Mouse (Mus musculus): ENCODE measurements around the gene Lig3. TPM values are rescaled to one million over a fixed set of nuclear protein-coding genes. Genes with fewer than 3 reads are reported as not detected.

Gene Lig3
- 30.0 to 38.1 TPM (median 34.8 TPM) in 4 replicates for total RNA-seq (2023)

DNA sequence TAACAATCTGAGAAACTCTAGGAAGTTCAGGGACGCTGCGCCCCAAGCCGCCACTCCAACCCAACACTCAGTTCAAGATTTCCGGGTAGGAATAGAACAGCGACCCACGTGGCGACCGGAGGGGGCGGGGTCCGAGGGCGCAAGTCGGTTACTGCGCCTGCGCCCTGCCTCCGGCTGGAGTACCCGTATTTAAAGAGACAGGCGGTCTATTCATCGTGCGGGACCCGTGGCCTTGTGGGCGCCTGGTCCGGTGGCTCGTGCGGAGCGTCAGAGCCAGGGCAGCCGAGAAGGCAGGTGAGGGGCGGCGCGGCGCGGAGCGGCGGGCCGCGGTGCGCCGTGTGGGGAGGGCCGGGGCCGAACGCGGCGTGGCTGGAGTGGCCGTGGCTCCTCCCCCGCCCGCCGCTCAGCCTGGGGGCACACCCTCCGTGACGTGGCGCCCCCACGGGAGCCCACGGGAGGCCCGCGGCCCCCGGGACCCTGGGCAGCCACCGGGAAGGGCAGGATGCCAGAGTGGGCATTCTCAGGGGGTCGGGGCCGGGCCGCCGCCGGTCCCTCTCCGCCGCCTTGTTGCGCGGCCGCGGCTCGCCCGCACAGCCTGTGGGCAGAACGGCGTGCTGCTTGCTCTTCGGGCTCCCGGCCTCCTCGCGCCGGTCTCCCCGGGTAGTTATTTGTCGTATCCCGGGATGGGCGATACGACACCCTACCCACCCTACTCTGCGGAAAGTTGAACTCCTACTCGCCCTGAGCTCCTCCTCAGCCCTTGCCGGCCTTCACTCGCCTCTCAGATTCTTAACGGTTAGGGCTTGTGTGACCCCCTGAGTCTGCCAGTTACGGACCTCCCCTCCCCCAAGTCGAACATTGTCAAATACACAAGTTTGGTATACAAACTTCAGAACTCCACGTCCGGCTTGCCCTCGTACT, at the start of gene Lig3:
Gene Lig3, plus strand, starts transcription at position 126 of the 921 bp plus-strand sequence.

GRCm38 (mm10) chr11:82763742-82764437, 17.0 kb upstream of the Lig3 start, which contains the start of the genes Cct6b and Zfp830:
Gene Cct6b, minus strand, starts transcription at chr11:82764321.
Gene Zfp830, plus strand, starts transcription at chr11:82764345.

Other genes with a start within 250 kb of the Lig3 start
- gene Cct6b, start 16.8 kb upstream of the Lig3 start, total RNA-seq (2023), result 0.31 to 0.54 TPM (median 0.52 TPM) in 4 replicates
- gene Zfp830, start 16.8 kb upstream of the Lig3 start, total RNA-seq (2023), result 34.2 to 45.1 TPM (median 39.4 TPM) in 4 replicates
- 16.4 to 19.3 TPM (median 18.5 TPM) in 4 replicates for gene Rffl, start 90.1 kb downstream of the Lig3 start, total RNA-seq (2023)
- gene Rad51d, start 109.5 kb downstream of the Lig3 start, total RNA-seq (2023), result 20.1 to 24.2 TPM (median 20.3 TPM) in 4 replicates
- gene Fndc8, start 111.0 kb downstream of the Lig3 start, total RNA-seq (2023), result not detected in 4 replicates
- 58.4 to 73.8 TPM (median 66.8 TPM) in 4 replicates for gene Nle1, start 127.3 kb downstream of the Lig3 start, total RNA-seq (2023)
- not detected in 4 replicates for gene Unc45b, start 129.4 kb downstream of the Lig3 start, total RNA-seq (2023)
- gene Slfn5, start 170.2 kb downstream of the Lig3 start, total RNA-seq (2023), result 15.1 to 17.7 TPM (median 17.3 TPM) in 4 replicates
- 19.1 to 24.7 TPM (median 21.2 TPM) in 4 replicates for gene Slfn9, start 210.7 kb downstream of the Lig3 start, total RNA-seq (2023)
- 33.0 to 46.2 TPM (median 37.1 TPM) in 4 replicates for gene Slfn8, start 239.7 kb downstream of the Lig3 start, total RNA-seq (2023)

Measured in B cell, adult 62 days (primary cell).